Mouse (Mus musculus) bone marrow macrophage, adult 2 months (primary cell): Measurements from ENCODE around the gene Nup160.

Source experiments
- CTCF ChIP-seq: IDR thresholded peaks from 2 replicates; pipeline ENCODE4 v1.5.1; 2012; ENCODE audit warnings: low read depth, mild to moderate bottlenecking, low read length, moderate library complexity
- POLR2A ChIP-seq: IDR thresholded peaks from 2 replicates; pipeline ENCODE4 v1.6.1; 2012; ENCODE audit warnings: mild to moderate bottlenecking, low read depth, low read length, borderline replicate concordance

DNA sequence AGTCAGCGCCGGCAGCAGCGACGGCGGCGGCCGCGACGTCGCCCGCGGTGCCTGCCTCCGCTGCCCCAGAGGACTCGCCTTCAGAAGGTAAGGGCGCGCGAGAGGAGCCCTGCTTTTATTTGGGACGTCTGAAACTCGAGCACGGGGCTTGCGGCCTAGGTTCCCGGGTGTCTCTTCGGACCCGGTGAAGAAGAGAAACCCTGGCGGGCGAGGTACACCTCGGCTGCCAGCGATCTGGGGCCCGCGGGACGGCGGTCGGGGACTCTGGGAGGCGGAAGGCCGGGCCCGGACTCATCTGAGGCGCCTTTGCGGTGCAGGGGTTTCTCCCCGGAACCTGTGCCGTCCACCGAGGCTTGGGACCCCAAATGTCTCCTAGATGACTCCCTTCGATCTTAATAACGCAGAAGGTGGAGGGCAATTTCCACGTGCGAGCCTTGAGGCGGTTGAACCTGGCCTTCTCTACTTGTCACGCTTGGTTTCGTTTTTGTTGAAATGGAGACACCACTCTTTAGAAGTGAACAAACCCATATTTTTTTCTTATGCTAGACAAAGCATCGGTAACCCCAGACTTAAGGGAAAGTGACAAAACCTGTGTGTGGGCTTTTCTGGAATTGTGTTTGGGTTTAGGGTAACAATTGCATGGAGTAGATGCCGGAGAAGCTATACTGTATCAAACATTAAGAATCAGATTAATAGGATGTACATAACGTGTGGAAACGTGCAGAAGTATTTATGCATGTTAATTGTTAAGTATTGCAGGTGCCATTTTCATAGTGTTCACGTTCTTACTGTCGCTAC is 68.9 kb downstream of the Nup160 start:
- TF ChIP-seq CTCF (no peak), POLR2A (no peak)
